Mouse (Mus musculus): Measurements from ENCODE around the gene Vps37c. TPM values are rescaled to one million over a fixed set of nuclear protein-coding genes. Genes with fewer than 3 reads are reported as not detected.

Gene Vps37c
- total RNA-seq, 2 experiments from 2014 or later = 2.9 to 7.9 TPM

- 0 out of 2 replicates have a peak, but pooled peaks have one; percentile 45 for ATAC-seq (replicated peaks; ENCODE audit: low FRiP score, poor library complexity, severe bottlenecking)
Measured at GRCm38 (mm10) chr19:10710088-10710511, 21.6 kb downstream of the Vps37c start.

GRCm38 (mm10) chr19:10710751-10711150, 22.2 kb downstream of the Vps37c start:
- no peak for ATAC-seq (replicated peaks; ENCODE audit: low FRiP score, poor library complexity, severe bottlenecking)

- no peak for ATAC-seq (replicated peaks; ENCODE audit: low FRiP score, poor library complexity, severe bottlenecking)
Measured at GRCm38 (mm10) chr19:10712194-10712593, 23.7 kb downstream of the Vps37c start.

GRCm38 (mm10) chr19:10712646-10713045, 24.1 kb downstream of the Vps37c start:
- ATAC-seq (replicated peaks; ENCODE audit: low FRiP score, poor library complexity, severe bottlenecking) = no peak

- no peak for ATAC-seq (replicated peaks; ENCODE audit: low FRiP score, poor library complexity, severe bottlenecking)
Measured at GRCm38 (mm10) chr19:10713551-10713950, 25.0 kb downstream of the Vps37c start.

- no peak for ATAC-seq (replicated peaks; ENCODE audit: low FRiP score, poor library complexity, severe bottlenecking)
Measured at GRCm38 (mm10) chr19:10714168-10714567, 25.6 kb downstream of the Vps37c start.

GRCm38 (mm10) chr19:10714682-10715475, 26.3 kb downstream of the Vps37c start:
- ATAC-seq (replicated peaks; ENCODE audit: low FRiP score, poor library complexity, severe bottlenecking) = peak; percentile 54; the same call in 1 of the 2 replicates

- ATAC-seq (replicated peaks; ENCODE audit: low FRiP score, poor library complexity, severe bottlenecking) = no peak
Measured at GRCm38 (mm10) chr19:10715476-10715875, 26.9 kb downstream of the Vps37c start.

- no peak for ATAC-seq (replicated peaks; ENCODE audit: low FRiP score, poor library complexity, severe bottlenecking)
Measured at GRCm38 (mm10) chr19:10718251-10718775, 29.8 kb downstream of the Vps37c start.

GRCm38 (mm10) chr19:10719751-10720150, 31.2 kb downstream of the Vps37c start:
- no peak for ATAC-seq (replicated peaks; ENCODE audit: low FRiP score, poor library complexity, severe bottlenecking)

- no peak for ATAC-seq (replicated peaks; ENCODE audit: low FRiP score, poor library complexity, severe bottlenecking)
Measured at GRCm38 (mm10) chr19:10720524-10720923, 32.0 kb downstream of the Vps37c start.

GRCm38 (mm10) chr19:10721064-10721463, 32.5 kb downstream of the Vps37c start:
- no peak for ATAC-seq (replicated peaks; ENCODE audit: low FRiP score, poor library complexity, severe bottlenecking)

GRCm38 (mm10) chr19:10723084-10723483, 34.5 kb downstream of the Vps37c start:
- ATAC-seq (replicated peaks; ENCODE audit: low FRiP score, poor library complexity, severe bottlenecking) = no peak

GRCm38 (mm10) chr19:10723649-10724048, 35.1 kb downstream of the Vps37c start:
- ATAC-seq (replicated peaks; ENCODE audit: low FRiP score, poor library complexity, severe bottlenecking) = no peak

GRCm38 (mm10) chr19:10724629-10725363, 36.3 kb downstream of the Vps37c start:
- no peak for ATAC-seq (replicated peaks; ENCODE audit: low FRiP score, poor library complexity, severe bottlenecking)

- ATAC-seq (replicated peaks; ENCODE audit: low FRiP score, poor library complexity, severe bottlenecking) = no peak
Measured at GRCm38 (mm10) chr19:10729889-10730288, 41.4 kb downstream of the Vps37c start.

- no peak for ATAC-seq (replicated peaks; ENCODE audit: low FRiP score, poor library complexity, severe bottlenecking)
Measured at GRCm38 (mm10) chr19:10730469-10730868, 41.9 kb downstream of the Vps37c start.

- no peak for ATAC-seq (replicated peaks; ENCODE audit: low FRiP score, poor library complexity, severe bottlenecking)
Measured at GRCm38 (mm10) chr19:10731975-10732374, 43.4 kb downstream of the Vps37c start.

- no peak for ATAC-seq (replicated peaks; ENCODE audit: low FRiP score, poor library complexity, severe bottlenecking)
Measured at GRCm38 (mm10) chr19:10732741-10733140, 44.2 kb downstream of the Vps37c start.

- ATAC-seq (replicated peaks; ENCODE audit: low FRiP score, poor library complexity, severe bottlenecking) = no peak
Measured at GRCm38 (mm10) chr19:10733501-10734127, 45.1 kb downstream of the Vps37c start.

Measured in erythroblast, adult 5-6 weeks (primary cell).